Mouse (Mus musculus) urinary bladder, postnatal 0 days (tissue): ENCODE results near the gene Rxfp2. TPM values are rescaled to one million over a fixed set of nuclear protein-coding genes. Genes with fewer than 3 reads are reported as not detected.

Experiments
- polyA plus RNA-seq: library from polyadenylated mRNA; unstranded; fragments of >200 nt; fragmentation: Nextera tagmentation; extraction: Ambion mirVana; gene quantifications from 2 replicates; pipeline ENCODE4 v1.2.1, GENCODE M21; 2015

The Rxfp2 gene
- not detected in 2 replicates for polyA plus RNA-seq

DNA sequence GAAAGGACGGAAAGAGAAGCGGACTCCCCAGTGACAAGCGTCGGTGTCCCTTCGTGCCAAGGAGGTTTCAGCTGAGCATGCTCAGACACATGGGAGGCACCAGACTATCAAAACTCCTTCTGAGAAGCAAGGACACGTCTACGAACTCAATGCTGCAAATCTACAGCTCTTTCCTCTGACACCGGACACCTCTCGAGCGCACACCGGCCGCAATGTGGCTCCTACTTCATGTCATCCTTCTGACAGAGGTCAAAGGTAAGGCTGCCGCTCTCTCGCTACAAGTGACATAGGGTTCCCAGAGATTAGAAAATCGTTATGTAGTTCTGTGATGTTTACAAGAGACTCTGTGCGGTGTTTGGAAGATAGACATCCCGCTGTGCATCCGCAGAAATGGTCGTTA is at the start of gene Rxfp2:
TSS of gene Rxfp2 (plus strand) at position 20 of the 400 bp plus-strand sequence.

GRCm38 (mm10) chr5:150118455-150119241 is 100.2 kb downstream of the Rxfp2 start, which contains the start of gene Fry:
Gene Fry, plus strand, starts transcription at chr5:150118645.

Other genes starting within 250 kb of the Rxfp2 start
- gene Fry, start 100.0 kb downstream of the Rxfp2 start, polyA plus RNA-seq = 8.5 TPM in 2 replicates